Mouse (Mus musculus): ENCODE data around the gene Tcea3. TPM values are rescaled to one million over a fixed set of nuclear protein-coding genes. Genes with fewer than 3 reads are reported as not detected.

Tcea3 gene
- total RNA-seq, 2 experiments from 2014 or later = 0.92 to 1.2 TPM

DNA sequence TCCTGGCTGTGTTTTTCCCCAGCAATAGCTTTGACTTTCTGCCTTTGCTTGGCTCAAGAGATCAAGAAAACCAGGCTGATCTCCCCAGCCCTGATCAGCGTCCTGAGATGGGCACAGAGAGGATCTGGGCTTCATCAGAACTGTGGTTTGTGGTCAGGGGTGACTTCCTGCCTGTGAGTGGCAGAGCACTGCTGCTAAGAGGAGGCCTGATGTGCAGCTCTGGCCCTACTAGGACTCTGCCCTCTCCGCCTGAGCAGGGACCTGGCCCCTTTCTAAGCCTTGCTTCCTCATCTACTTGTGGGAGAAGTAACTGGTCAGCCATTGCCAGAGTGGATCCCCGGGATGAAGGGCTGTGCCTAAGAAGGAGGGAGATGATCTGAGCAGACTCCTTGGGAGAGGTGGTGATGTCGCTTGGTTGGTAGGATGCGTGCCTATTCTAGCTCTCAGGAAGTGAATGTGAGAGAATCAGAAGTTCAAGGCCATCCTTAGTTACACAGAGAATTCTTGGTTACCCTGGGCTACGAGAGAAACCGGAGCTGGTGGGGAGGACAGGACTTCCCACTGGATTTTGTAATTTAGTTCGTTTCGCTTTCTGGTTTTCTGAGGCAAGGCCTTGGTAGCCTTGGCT, 19.3 kb downstream of the Tcea3 start:
- intact Hi-C loops (cut with DNase I) = no loop called here
- no peak for DNase-seq

DNA sequence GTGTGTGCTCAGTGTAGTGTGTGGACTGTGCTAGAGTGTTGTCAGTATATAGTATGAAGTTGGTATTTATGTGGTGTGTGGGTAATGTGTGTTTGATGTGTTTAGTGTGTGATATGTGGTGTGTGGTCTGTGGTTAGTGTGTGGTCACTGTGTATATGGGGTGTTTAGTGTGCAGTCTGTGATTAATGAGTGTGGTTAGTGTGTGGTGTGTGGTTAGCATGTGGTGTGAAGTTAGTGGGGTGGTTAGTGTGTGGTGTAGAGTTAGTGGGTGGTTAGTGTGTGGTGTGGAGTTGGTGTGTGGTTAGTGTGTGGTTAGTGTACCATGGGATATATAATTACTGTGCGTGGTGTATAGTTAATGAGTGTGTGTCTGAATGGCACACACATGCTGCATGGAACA, 21.4 kb downstream of the Tcea3 start:
- intact Hi-C loops (cut with DNase I) = no loop called here
- no peak for DNase-seq

GRCm38 (mm10) chr4:136270648-136271047, 23.1 kb downstream of the Tcea3 start:
- intact Hi-C loops (cut with DNase I) = no loop called here
- DNase-seq = no peak

- DNase-seq = no peak
- intact Hi-C loops (cut with DNase I) = no loop called here
Observed at GRCm38 (mm10) chr4:136281097-136281496, 33.6 kb downstream of the Tcea3 start.

- intact Hi-C loops (cut with DNase I) = no loop called here
- no peak for DNase-seq
Observed at GRCm38 (mm10) chr4:136281611-136282010, 34.1 kb downstream of the Tcea3 start.

GRCm38 (mm10) chr4:136282621-136283480, 35.3 kb downstream of the Tcea3 start:
- DNase-seq = no peak
- intact Hi-C loops (cut with DNase I) = no loop called here

DNA sequence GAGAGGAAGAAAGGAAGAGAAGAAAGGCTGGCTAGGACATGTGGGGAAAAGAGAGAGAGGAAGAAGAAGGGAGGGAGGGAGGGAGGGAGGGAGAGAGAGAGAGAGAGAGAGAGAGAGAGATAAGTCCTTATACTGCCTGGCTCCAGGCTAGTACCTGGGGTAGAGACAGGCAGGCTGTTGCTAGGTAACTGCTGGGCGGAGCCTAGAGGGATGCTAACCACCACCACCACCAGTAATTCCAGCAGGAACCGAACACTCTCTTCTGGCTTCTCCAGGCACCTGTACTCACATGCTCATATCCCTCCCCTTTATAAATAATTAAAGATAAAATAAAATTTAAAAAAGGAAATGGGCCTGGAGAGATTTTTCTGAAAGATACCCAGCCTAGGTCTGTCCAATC, 36.3 kb downstream of the Tcea3 start:
- intact Hi-C loops (cut with DNase I) = no loop called here
- DNase-seq = no peak

DNA sequence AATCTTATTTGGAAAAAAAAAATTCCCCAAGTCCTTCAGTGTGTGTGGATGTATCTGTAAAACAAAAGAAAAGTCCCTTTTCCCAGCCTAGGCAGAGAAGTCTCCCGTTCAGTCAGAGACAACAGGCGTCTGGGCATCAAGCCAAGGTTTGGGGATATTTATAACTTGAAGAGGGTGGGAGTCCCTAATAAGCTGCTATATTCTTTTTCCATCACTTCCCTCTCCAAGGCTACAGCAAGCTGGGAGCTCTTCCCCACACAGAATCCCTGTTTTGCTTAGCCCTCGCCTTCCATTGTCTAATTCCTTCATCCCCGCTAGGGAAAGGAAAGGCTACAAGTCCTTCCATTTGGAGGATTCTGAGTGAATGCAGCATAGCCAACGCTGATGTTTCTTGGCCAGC, 36.9 kb downstream of the Tcea3 start, which contains the start of gene Zfp46:
Zfp46 (plus strand) TSS at position 229 of the 400 bp plus-strand sequence.
- DNase-seq = peak; percentile 83
- intact Hi-C loops (cut with DNase I) = no loop called here

GRCm38 (mm10) chr4:136284891-136285290, 37.4 kb downstream of the Tcea3 start:
- intact Hi-C loops (cut with DNase I) = no loop called here
- no peak for DNase-seq

GRCm38 (mm10) chr4:136285348-136285810, 37.9 kb downstream of the Tcea3 start:
- peak; percentile 96 for DNase-seq
- intact Hi-C loops (cut with DNase I) = no loop called here

- peak; percentile 98 for DNase-seq
- intact Hi-C loops (cut with DNase I) = no loop called here
Observed at GRCm38 (mm10) chr4:136285811-136286371, 38.4 kb downstream of the Tcea3 start.

DNA sequence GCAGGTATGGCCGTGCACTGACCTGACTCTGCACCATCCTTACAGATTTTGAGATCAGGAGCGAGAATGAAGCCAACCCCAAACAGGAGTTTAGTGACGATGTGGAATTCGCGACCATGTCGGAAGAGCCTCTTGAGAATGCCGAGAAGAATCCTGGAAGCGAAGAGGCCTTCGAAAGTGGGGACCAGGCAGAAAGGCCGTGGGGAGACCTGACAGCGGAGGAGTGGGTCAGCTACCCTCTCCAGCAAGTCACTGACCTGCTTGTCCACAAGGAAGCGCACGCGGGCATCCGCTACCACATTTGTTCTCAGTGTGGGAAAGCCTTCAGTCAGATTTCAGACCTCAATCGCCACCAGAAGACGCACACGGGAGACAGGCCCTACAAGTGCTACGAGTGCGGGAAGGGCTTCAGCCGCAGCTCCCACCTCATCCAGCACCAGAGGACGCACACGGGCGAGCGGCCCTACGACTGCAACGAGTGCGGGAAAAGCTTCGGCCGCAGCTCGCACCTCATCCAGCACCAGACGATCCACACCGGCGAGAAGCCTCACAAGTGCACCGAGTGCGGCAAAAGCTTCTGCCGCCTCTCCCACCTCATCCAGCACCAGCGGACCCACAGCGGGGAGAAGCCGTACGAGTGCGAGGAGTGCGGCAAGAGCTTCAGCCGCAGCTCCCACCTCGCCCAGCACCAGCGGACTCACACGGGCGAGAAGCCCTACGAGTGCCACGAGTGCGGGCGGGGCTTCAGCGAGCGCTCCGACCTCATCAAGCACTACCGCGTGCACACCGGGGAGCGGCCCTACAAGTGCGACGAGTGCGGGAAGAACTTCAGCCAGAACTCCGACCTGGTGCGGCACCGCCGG, 42.6 kb downstream of the Tcea3 start:
- DNase-seq = no peak
- intact Hi-C loops (cut with DNase I) = no loop called here

- intact Hi-C loops (cut with DNase I) = no loop called here
- DNase-seq = no peak
Observed at GRCm38 (mm10) chr4:136290781-136291595, 43.5 kb downstream of the Tcea3 start.

GRCm38 (mm10) chr4:136291692-136292091, 44.2 kb downstream of the Tcea3 start:
- intact Hi-C loops (cut with DNase I) = no loop called here
- no peak for DNase-seq

GRCm38 (mm10) chr4:136295941-136296340, 48.4 kb downstream of the Tcea3 start:
- no peak for DNase-seq
- intact Hi-C loops (cut with DNase I) = no loop called here

- no peak for DNase-seq
- intact Hi-C loops (cut with DNase I) = no loop called here
Observed at GRCm38 (mm10) chr4:136302462-136302861, 54.9 kb downstream of the Tcea3 start.

DNA sequence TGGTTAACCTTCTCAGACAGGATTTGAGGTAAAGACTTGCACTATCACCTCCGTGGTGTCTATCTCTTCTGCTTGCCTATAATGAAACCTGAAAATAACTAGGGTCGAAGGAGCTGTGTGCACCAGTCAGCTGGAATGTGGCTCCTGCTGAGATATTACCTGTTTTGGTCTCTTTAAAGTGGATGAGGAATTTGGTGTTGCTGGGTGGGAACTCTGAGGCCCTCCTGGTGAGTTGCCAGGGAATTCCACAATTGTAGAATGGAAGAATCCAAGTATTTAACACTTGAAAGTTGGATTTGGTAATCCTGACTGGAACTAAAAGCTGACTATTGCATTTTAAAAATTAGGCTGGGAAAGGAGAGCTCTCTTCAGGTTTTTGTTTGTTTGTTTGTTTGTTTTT, 56.7 kb downstream of the Tcea3 start:
- DNase-seq = no peak
- intact Hi-C loops (cut with DNase I) = no loop called here

DNA sequence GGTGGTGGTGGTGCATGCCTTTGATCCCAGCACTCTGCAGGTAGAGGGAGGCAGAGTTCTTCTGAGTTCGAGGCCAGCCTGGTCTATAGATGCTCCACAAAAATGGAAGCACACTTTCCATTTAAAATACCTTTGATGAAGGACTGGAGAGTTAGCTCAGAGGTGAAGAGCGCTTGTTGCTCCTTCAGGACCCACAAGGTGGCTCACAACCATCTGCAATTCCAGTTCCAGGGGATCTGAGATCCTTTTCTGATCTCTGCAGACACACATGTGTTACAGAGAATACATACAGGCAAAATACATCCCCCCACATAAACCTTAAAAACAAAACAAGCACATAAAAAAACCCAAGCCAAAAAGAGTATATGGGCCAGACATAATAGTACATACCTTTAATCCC, 60.8 kb downstream of the Tcea3 start:
- intact Hi-C loops (cut with DNase I) = no loop called here
- no peak for DNase-seq

DNA sequence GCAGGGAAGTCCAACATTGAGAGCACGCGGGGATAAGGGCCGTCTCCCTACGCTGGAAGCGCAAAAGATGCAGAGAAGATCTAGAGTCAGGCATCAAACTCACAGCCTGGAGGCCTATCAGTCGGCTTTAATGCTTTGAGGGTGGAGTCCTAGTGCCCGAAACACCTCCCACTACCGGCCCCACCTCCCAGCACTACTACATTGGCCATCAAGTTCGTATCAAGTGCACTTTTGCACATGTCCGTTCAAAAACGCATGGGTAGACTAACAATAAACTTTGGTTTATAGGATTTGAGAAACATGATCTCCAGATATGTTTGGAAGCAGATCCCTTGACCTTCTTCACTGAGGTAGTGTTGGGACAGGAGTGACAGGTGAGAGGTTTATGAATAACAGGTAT, 62.3 kb downstream of the Tcea3 start:
- DNase-seq = peak; percentile 13
- intact Hi-C loops (cut with DNase I) = no loop called here

Data from left cerebral cortex, postnatal 4 days (tissue).